In genomic region chr17:10378467-10379175, GRCm38 (mm10) we compare ENCODE assay signal across 10 mouse cellular contexts. TPM values are rescaled to one million over a fixed set of nuclear protein-coding genes. Genes with fewer than 3 reads are reported as not detected.
DNase-seq lines count a peak whose midpoint lies in the region; ATAC-seq and TF ChIP-seq lines count a peak whose summit lies in the region.
"Had no signal": no experiment of that assay in that cellular context is flagged by ENCODE, and none has a peak within 500 bp of the region (broad histone marks: within the 10 kb centered on the region; RNA-seq: fewer than 3 reads in every experiment).

No protein-coding gene starts in this region.

- H3K4me1 ChIP-seq in lung, embryonic 14.5 days (ENCODE audit: insufficient read depth) = 0 out of 2 replicates have a peak, but pooled peaks cover 4% of the 10 kb centered on the region
- no peaks in the 10 kb centered on the region for H3K4me1 ChIP-seq in intestine, embryonic 16.5 days (ENCODE audit: control insufficient read depth, insufficient read depth, low read length)
- peaks cover 4% of the 10 kb centered on the region for H3K4me1 ChIP-seq in forebrain, embryonic 11.5 days (replicated peaks; ENCODE audit: control insufficient read depth, insufficient read depth, low read length)
- H3K4me1 ChIP-seq in midbrain, embryonic 11.5 days (ENCODE audit: control insufficient read depth, insufficient read depth, low read length) = peaks cover 11% of the 10 kb centered on the region

- TF ChIP-seq CTCF in lung, embryonic 14.5 days (IDR thresholded peaks at IDR 0.05; ENCODE audit: low read depth) = no peak

- no peaks in the 10 kb centered on the region for H3K36me3 ChIP-seq in lung, embryonic 14.5 days (ENCODE audit: insufficient read depth)
- no peaks in the 10 kb centered on the region for H3K36me3 ChIP-seq in intestine, embryonic 16.5 days (ENCODE audit: control insufficient read depth, insufficient read depth, low read length)
- no peaks in the 10 kb centered on the region for H3K36me3 ChIP-seq in forebrain, embryonic 11.5 days (ENCODE audit: control insufficient read depth, insufficient read depth, low read length)
- no peaks in the 10 kb centered on the region for H3K36me3 ChIP-seq in midbrain, embryonic 11.5 days (ENCODE audit: control insufficient read depth, insufficient read depth, low read length)

- H3K9ac ChIP-seq in lung, embryonic 14.5 days = no peak overlapping the region
- no peak overlapping the region for H3K9ac ChIP-seq in intestine, embryonic 16.5 days (ENCODE audit: low read depth, low read length)
- no peak overlapping the region for H3K9ac ChIP-seq in forebrain, embryonic 11.5 days (ENCODE audit: low read length)
- H3K9ac ChIP-seq in midbrain, embryonic 11.5 days (ENCODE audit: low read length) = no peak overlapping the region

- H3K27ac ChIP-seq in lung, embryonic 14.5 days (ENCODE audit: low read depth) = no peak overlapping the region
- H3K27ac ChIP-seq in intestine, embryonic 16.5 days (ENCODE audit: low read length) = no peak overlapping the region
- H3K27ac ChIP-seq in forebrain, embryonic 11.5 days (ENCODE audit: low read depth, low read length) = no peak overlapping the region
- H3K27ac ChIP-seq in midbrain, embryonic 11.5 days (ENCODE audit: low read depth, low read length) = no peak overlapping the region

- H3K4me3 ChIP-seq in lung, embryonic 14.5 days (ENCODE audit: low read depth, low read length) = no peak overlapping the region
- no peak overlapping the region for H3K4me3 ChIP-seq in intestine, embryonic 16.5 days (ENCODE audit: low read length)
- no peak overlapping the region for H3K4me3 ChIP-seq in forebrain, embryonic 11.5 days (ENCODE audit: low read depth, low read length)
- no peak overlapping the region for H3K4me3 ChIP-seq in midbrain, embryonic 11.5 days (ENCODE audit: low read depth, low read length)

- DNase-seq in lung, embryonic 14.5 days = no peak
- DNase-seq in lung, postnatal 25 days (ENCODE audit: low spot score) = no peak
- peak; percentile 69 for DNase-seq in heart, adult 18-20 months
- peak; percentile 43 to 60 for DNase-seq in urinary bladder, postnatal 4 days (ENCODE audit: low spot score in 2 of 2)
- DNase-seq in forebrain, embryonic 11.5 days (ENCODE audit: low spot score) = no peak
- DNase-seq in midbrain, embryonic 11.5 days (ENCODE audit: low spot score, missing footprints) = no peak
- DNase-seq: cerebellum, adult 9-10 months; layer of hippocampus, postnatal 36 days had no signal

- ATAC-seq in lung, embryonic 14.5 days (ENCODE audit: insufficient read depth) = 0 out of 2 replicates have a peak, but pooled peaks have one; percentile 59
- ATAC-seq in intestine, embryonic 16.5 days = peak; percentile 68
- no peak for ATAC-seq in erythroblast, adult 5-6 weeks (replicated peaks; ENCODE audit: low FRiP score, poor library complexity, severe bottlenecking)
- no peak for ATAC-seq in forebrain, embryonic 11.5 days (replicated peaks; ENCODE audit: low FRiP score)
- no peak for ATAC-seq in midbrain, embryonic 11.5 days (ENCODE audit: low FRiP score)

- WGBS in lung, embryonic 14.5 days = 72% methylated on average over 10 of the region's 10 CpGs
- 66% methylated on average over 10 of the region's 10 CpGs for WGBS in intestine, embryonic 16.5 days
- 87% methylated on average over 10 of the region's 10 CpGs for WGBS in forebrain, embryonic 11.5 days
- WGBS in midbrain, embryonic 11.5 days = 87% methylated on average over 10 of the region's 10 CpGs

- H3K27me3 ChIP-seq in lung, embryonic 14.5 days (ENCODE audit: insufficient read depth, low read length) = no peaks in the 10 kb centered on the region
- no peaks in the 10 kb centered on the region for H3K27me3 ChIP-seq in intestine, embryonic 16.5 days (replicated peaks; ENCODE audit: control insufficient read depth, insufficient read depth, low read length)
- H3K27me3 ChIP-seq in forebrain, embryonic 11.5 days (ENCODE audit: control insufficient read depth, insufficient read depth, low read length) = no peaks in the 10 kb centered on the region
- H3K27me3 ChIP-seq in midbrain, embryonic 11.5 days (ENCODE audit: control insufficient read depth, insufficient read depth, low read length) = no peaks in the 10 kb centered on the region

- no peak overlapping the region for H3K4me2 ChIP-seq in lung, embryonic 14.5 days
- H3K4me2 ChIP-seq in intestine, embryonic 16.5 days (ENCODE audit: low read depth, low read length) = no peak overlapping the region
- H3K4me2 ChIP-seq in forebrain, embryonic 11.5 days (ENCODE audit: low read depth, low read length, severe bottlenecking) = no peak overlapping the region
- no peak overlapping the region for H3K4me2 ChIP-seq in midbrain, embryonic 11.5 days

- no peaks in the 10 kb centered on the region for H3K9me3 ChIP-seq in lung, embryonic 14.5 days (ENCODE audit: low read depth, low read length)
- H3K9me3 ChIP-seq in intestine, embryonic 16.5 days (ENCODE audit: control insufficient read depth, low read length) = no peaks in the 10 kb centered on the region
- H3K9me3 ChIP-seq in forebrain, embryonic 11.5 days (ENCODE audit: control insufficient read depth, low read length) = no peaks in the 10 kb centered on the region
- no peaks in the 10 kb centered on the region for H3K9me3 ChIP-seq in midbrain, embryonic 11.5 days (ENCODE audit: control insufficient read depth, low read length)

RNA-seq across cellular contexts. Expression of gene Qk, which starts 59.0 kb away (rescaled TPM):
- 49.7 and 50.0 TPM in 2 replicates for polyA plus RNA-seq in lung, embryonic 14.5 days (2014; fragmentation: Nextera tagmentation; extraction: Ambion mirVana)
- 100 to 1,000 TPM; 490 to 493 TPM for total RNA-seq in heart, adult 18-20 months (2021)
- polyA plus RNA-seq in intestine, embryonic 16.5 days (2015; fragmentation: Nextera tagmentation; extraction: Ambion mirVana) = 8.4 and 9.3 TPM in 2 replicates
- total RNA-seq in erythroblast, adult 5-6 weeks (2015; ENCODE audit: low replicate concordance) = 45.5 and 67.7 TPM in 2 replicates
- total RNA-seq in erythroblast, adult 5-6 weeks (2017; ENCODE audit: low replicate concordance) = 30.2 and 35.3 TPM in 2 replicates
- polyA plus RNA-seq in forebrain, embryonic 11.5 days (2014; fragmentation: Nextera tagmentation; extraction: Ambion mirVana) = 64.6 and 66.1 TPM in 2 replicates
- 63.2 and 73.7 TPM in 2 replicates for polyA plus RNA-seq in midbrain, embryonic 11.5 days (2014; fragmentation: Nextera tagmentation; extraction: Ambion mirVana)

Comparison
In these comparisons a context has a peak if more than half of its experiments do, and no peak if none do; other contexts are left out.
1. ATAC-seq: peak in lung, embryonic 14.5 days (single experiment) and intestine, embryonic 16.5 days (single experiment); none in erythroblast, adult 5-6 weeks (single experiment), forebrain, embryonic 11.5 days (single experiment) and midbrain, embryonic 11.5 days (single experiment).
2. DNase-seq: peak in heart, adult 18-20 months (2 of 2) and urinary bladder, postnatal 4 days (2 of 2); none in lung, embryonic 14.5 days (single experiment), lung, postnatal 25 days (single experiment), forebrain, embryonic 11.5 days (single experiment) and midbrain, embryonic 11.5 days (single experiment).